Mouse (Mus musculus): ENCODE measurements around the gene B4galt1.

DNA sequence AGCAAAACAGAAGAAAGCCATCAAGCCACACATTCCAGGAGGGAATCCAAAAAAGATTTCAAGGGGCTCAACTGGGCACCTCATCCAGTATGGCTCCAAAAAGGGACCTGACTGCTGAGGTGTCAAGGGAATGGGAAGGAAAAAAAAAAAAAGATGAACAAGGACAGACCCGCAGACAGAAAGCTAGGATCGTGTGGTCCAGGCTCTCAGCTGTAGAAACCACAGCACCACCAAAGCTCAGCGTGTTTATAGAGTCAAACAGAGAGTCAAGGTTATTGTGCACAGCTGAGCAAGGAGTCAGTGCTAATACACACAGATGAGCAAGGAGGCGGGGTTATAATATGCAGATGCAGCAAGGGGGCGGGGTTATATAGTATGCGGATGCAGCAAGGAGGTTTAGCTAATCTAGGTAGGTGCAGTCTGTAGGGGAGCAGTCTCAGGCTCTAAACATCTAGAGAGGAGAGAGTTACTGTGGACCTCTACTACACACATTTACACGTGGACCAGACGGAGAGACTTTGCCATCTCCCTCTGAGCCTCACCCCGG, 68.1 kb downstream of the B4galt1 start:
- TF ChIP-seq GATA1 (IDR thresholded peaks at IDR 0.05; ENCODE audit: low read length) (no peak), TAL1 (IDR thresholded peaks at IDR 0.05; ENCODE audit: low read length) (no peak)

Measured in erythroblast, embryonic 14.5 days (primary cell).